Mouse (Mus musculus) testis, adult 2 months (tissue): ENCODE results near the gene Atxn1.

ENCODE experiments used
- CTCF ChIP-seq: fragments of 200-500 bp; IDR thresholded peaks from 2 replicates; pipeline ENCODE4 v1.5.1; 2012; ENCODE audit warnings: low read depth, mild to moderate bottlenecking, inconsistent platforms, low read length, moderate library complexity; ENCODE audit not compliant: control insufficient read depth, insufficient read depth, insufficient replicate concordance
- POLR2A ChIP-seq: fragments of 200-500 bp; IDR thresholded peaks from 2 replicates; pipeline ENCODE4 v1.6.1; 2012; ENCODE audit warnings: low read depth, mild to moderate bottlenecking, inconsistent platforms, low read length, moderate library complexity; ENCODE audit not compliant: control insufficient read depth

DNA sequence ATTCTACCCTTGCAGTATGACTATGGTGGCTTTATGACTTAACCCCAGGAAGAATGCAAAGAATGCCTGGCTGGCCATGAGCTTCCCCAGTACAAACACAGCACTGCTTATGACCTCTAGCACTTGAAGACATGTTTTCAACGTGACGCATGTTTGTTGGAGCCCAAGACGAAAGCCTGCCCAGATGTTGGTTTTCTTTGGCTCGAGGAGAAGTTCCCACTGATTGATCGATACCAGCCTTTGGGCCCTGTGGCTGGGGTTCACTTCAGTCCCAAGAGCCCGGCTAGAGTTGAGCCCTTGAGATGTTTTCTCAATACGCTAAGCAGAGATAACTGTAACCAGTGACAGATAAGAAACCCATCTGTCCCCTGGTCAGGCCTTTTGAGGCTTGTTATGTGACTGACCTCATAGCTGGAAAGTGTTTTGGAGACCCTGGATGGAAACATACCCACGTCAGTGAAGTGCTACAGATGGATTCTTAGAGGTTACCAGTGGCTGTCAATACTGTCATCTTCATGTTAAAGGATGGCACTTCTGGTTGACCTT, 337.5 kb downstream of the Atxn1 start:
- no peak for TF ChIP-seq POLR2A
- TF ChIP-seq CTCF: no peak
